Mouse (Mus musculus) layer of hippocampus, adult 9-11 months (tissue): Measurements from ENCODE around the gene Akap13.
"Not testable (repeated sequence)": the region's sequence is repeated elsewhere in the genome, so short reads cannot be mapped to it uniquely, and the experiment has no call there.

ENCODE experiments used
- DNase-seq: peaks from one replicate; pipeline ENCODE4 v3.0.0; 2022

Akap13 gene

DNA sequence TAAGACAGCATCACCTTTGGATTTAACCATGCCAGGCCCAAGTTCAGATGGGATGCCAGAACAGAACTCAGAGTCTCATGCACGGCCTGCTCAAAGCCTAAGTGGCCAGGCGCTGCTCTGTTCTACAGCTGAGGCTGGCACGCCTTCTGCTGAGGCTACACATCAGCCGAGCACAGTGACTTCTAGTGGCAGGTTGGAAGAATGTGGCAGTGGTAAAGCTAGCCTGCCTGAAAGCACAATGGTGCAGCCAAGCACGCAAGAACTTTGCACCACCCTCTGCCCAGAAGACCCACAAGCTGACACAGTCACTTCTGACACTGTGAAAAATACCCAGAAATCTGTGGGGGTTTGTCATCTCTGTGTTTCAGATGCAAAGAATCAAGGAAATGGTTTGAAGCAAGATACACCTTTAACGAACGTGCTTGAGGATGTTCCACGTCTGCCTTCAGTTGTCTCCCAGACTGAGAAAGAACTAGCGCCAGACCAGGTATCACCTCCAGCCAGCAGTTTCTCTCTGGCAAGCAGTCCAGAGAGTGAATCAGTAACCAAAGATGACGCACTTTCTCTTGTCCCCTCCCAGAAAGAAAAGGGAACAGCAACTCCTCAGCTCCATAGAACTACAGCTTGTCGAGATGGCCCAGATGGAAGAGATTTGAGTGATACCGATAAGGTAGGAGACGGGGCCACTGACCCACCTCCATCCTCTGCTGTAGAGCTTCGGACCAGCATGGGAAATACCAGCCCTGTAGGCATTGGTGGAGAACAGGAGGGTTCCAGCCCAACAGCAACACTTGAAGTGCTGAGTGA is 154.3 kb downstream of the Akap13 start:
- DNase-seq, result no peak

DNA sequence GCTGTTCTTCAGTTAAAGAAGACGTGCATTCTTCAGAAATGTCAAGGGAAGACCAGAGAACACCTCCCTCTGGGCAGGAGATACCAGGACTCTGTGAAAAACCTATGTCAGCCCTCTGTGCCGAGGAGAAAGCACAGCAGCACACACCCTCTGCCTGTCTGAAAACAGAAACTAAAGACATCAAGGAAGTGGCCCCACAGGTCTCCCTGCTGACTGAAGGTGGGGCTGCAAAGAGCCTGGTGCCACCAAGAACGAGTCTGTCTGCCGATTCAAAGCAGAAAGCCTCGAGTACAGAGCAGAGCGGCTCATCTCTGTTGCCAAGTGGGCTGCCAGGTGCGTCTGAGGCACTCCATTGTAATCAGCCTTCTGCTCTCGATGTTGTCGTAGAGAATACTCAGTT is 155.1 kb downstream of the Akap13 start:
- DNase-seq, result no peak

DNA sequence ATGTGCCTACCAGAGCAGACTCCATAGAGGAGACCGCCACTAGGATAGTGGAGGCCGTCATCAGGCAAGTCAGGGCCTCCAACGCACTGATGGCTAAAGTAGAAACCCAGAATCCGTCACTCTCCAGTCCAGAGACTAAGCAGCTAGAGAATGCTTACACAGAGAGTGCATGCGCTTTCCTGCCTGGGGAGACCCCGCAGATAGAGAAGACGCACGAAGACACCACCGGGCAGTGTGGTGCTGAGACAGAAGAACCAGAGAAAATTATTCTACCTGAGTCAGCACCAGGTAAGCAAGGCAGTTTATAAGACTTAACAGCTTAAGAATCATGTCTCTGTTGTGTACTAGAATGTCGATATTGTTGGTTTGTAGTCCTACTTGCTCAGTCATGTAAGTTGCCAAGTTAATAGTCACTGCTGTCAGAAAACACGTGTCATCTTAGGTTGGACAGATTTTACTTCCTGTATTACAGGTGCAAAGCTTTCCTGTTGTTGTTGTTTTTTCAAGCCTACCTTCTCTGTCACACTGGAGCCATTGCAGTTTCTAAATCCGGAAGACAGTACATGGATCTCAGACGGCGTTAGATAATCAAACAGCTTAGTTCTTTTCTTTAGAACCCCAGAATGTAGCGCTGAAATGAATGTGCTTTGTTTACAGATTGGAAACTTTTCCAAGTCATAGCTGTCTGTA is 156.1 kb downstream of the Akap13 start:
- no peak for DNase-seq

DNA sequence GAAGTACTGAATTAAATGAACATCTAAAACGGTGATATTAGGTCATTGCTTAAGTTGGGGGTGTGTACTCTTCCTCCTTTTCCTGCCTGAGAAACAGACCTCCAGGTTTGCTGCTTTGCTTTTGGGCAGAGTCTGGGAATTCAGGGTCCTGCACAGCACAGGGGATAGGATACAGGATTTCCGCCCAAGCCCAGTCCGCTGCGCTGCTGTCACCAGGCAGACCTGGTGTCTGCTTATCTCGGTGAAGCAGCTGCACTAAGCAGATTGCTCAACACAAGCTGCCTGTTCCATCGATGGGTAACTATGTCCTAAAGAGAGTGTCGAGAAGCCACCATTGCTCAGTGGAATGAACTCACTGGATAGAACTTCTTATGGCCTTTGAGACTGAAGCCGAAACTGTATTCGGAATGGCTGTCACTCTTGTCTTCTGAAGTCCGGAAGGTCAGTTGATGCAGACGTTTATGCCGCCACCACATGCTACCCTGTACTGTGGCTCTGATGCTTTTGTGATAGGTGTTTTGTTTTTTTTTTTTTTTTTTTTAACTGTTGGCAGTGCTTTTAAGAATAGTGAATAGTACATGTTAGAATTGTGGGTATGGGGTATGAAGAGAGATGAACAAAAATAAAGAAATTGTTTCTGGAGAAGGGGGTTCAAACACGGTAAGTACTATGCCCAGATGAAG is 156.8 kb downstream of the Akap13 start:
- DNase-seq, result peak; percentile 44

DNA sequence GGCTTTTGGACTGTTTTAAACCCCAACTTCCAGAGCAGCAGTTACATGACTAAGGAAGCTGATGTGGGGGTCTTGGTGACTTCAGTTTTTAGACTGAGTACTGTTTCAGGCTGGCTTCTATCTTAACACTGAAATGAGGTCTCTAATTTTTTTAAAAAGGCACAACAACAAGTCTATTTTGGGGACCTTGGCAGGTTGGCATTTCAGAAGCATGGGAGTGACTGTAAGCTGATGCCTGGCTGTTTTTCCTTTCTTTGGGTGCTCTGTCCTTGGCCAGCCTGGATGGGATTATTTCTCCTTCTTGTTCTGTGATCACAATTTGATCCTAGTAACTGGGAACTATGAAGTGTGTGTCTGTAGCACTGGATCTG is 157.3 kb downstream of the Akap13 start:
- no peak for DNase-seq

DNA sequence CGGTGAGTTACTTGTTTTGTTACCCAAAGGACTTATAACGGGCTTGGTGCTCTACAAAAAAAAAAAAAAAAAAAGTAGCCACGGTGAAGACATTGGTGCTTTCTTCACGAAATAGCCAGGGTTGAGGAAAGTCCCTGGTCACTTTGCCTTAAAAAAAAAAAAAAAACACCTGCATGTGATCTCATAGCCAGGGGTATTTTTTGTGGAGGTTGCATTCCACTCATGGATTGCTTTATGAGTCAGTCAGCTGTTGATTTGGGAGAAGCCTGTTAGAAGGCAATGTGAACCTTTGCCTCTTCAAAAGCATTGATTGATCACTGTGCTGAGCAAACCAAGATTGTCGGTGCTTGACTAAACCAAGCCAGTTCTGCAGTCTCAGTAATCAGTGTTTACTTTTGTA is 157.9 kb downstream of the Akap13 start:
- no peak for DNase-seq

DNA sequence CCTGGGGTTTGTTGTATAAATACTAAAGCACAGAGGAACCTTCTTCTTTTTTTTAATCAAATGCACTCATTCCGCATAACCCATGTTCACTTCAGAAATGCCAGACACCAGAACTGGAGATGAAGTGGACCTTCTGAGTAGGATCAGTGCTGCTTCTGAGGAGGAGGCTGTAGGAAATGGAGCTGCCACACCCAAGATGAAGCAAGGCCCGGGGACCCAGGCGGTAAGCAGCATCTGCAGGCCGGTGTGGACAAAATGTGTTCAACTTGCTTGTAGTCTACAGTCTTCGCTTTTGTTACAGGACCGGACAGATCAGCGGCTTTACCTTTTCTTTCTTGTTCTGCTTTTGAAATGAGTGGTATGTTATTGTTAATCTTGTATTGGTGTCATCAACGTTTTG is 159.5 kb downstream of the Akap13 start:
- DNase-seq, result no peak

DNA sequence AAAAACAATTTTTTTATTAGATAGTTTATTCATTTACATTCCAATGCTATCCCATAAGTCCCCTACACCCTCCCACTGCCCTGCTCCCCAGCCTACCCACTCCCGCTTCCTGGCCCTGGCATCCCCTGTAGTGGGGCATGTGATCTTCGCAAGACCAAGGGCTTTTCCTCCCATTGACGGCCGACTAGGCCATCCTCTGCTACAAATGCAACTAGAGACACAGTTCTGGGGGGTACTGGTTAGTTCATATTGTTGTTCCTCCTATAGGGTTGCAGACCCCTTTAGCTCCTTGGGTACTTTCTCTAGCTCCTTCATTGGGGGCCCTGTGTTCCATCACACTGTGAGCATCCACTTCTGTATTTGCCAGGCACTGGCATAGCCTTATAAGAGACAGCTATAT is 161.9 kb downstream of the Akap13 start:
- DNase-seq, result not testable (repeated sequence)

DNA sequence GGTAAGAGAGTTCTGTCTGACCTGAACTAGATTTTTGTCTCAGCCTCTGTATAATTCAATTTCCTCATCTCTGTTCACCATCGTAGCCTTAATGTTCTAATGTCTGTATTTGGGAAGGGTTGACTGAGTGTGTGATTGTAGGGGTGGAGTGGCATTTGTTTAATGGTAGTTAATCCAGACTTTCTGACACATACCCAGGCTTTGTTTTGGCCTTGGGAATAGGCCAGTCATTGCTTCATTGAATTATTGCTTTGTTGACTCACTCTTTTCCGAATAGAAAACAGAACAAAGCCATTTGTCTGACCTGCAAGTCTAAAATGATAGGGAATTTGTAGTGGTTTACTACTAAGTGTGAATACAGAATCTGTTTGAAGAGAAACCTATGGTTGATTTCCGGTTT is 163.4 kb downstream of the Akap13 start:
- no peak for DNase-seq

DNA sequence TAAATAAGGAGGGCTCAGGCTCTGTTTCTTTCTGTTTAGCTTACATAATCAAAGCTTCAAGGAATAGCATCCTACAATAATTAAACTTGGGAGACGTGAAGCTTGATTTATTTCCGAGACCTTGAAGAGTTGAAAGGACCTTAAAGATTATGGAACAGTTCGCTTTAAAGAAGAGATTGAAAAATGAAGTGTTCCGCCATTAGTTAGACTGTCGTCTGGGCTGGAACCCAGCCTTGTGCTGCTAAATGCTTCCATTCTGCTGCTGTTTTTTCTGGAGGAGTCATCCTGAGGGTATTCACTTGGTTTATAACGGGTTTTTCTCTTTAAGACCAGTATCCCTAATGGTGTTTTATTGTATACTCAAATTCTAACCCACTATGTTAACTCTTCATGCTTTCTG is 164.5 kb downstream of the Akap13 start:
- DNase-seq, result no peak

DNA sequence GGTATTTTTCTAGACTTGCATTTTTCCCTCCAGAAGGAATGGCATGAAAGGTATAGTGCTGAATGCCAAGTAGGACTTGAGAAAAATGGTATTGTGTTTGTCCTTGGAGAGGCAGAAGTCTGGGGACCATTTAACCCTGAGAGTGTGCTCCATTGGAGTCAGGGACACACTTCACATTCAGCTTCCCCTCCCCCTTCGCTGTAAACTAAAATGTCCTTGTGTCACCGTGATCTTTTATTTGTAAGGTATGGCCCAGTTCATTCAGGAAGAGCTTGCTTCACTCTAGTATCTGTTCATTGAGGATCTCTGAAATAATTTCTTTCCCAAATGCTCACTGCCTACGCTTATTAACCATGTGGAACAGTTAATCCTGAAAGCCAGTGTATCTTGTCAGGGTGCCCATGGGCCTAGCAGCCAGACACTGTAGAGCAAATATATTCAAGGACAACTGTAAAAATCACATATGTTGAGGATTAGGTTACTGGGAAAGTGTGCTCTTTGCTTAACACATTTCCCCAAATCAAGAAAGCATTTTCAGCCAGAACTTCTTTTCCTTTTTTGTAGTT is 165.1 kb downstream of the Akap13 start:
- DNase-seq, result no peak

DNA sequence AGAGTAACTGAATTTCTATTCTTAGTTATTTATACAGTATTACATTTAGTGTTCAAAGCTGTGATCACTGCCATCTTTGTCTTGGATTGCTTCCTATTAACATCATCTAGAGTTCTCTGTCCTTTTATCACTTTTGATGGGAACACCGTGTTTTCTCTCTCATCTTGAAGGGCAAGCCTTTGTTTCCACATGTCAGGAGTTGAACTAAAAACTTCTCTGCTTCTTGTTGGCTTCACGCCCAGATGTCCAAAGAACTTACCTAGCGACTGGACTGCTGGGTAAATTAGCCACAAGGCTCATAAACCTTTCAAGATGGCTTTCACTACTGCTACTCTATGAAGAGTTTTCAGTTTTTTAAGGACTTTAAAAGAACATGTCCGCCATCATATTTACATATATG is 165.6 kb downstream of the Akap13 start:
- no peak for DNase-seq

DNA sequence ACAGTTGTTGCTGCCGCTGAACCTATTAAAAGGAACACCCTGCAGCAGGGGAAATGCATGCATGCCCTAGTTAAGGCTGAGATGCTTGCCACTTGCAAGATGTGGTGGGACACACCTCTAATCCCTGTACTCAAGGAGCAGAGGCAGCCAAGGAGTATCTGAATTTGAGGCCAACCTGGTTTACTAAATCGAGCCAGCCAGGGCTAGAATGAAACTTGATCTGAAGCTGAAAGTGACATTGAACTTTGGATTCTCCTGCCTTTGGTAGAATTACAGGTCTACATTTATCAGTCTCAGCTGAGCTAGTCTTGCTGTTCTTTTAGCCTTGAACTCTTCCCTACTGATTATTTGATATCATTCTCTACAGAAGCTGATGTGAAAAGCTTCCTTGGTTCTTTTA is 172.5 kb downstream of the Akap13 start:
- DNase-seq, result no peak

DNA sequence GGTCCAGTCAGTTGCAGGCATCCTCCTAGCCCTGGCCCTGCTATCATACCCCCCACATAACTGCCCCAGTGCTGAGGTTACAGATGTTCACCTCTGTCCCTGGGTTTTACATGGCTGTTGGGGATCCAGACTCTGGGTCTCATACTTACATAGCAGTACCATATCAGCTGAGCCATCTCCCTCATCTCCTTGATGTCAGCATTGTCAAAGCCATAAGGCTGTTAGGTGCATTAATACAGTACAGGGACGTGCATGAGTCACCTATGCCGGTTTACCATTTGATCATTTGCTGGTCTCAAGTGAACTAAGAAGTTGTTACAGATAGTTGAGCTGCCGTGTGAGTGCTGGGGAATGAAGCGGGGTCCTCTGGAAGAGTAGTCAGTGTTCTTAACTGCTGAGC is 174.3 kb downstream of the Akap13 start:
- no peak for DNase-seq

DNA sequence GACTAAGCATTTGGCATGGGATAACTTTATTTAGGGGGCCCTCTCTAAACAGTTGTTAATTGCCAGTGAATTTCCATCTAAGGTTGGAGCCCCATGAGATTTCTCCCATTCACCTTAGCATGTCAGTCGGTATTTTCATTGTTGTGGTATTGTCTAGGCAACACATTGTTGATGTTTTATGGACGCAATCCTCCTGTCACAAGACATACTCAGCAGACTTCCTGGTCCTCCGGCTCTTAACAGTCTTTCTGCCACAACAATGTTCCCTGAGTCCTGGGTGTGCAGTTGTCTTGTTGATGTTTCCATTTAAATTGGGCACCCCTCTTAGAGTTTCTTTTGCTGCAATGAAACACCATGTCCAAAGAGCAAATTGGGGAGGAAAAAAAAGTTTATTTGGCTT is 177.6 kb downstream of the Akap13 start:
- no peak for DNase-seq

DNA sequence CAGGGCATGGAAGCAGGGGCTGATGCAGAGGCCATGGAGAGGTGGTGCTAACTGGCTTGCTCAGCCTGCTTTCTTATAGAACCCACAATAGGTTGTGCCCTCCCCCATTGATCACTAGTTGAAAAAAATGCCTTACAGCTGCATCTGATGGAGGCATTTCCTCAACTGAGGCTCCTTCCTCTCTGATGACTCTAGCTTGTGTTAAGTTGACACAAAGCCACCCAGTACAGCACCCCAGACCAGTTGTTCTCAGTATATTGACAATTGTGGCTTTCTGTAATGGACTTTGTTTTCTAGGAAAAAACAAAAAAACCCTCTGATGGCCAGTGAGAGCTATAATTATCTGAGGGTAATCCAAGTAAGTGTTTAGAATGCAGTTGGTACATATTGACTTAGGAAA is 178.1 kb downstream of the Akap13 start:
- no peak for DNase-seq

DNA sequence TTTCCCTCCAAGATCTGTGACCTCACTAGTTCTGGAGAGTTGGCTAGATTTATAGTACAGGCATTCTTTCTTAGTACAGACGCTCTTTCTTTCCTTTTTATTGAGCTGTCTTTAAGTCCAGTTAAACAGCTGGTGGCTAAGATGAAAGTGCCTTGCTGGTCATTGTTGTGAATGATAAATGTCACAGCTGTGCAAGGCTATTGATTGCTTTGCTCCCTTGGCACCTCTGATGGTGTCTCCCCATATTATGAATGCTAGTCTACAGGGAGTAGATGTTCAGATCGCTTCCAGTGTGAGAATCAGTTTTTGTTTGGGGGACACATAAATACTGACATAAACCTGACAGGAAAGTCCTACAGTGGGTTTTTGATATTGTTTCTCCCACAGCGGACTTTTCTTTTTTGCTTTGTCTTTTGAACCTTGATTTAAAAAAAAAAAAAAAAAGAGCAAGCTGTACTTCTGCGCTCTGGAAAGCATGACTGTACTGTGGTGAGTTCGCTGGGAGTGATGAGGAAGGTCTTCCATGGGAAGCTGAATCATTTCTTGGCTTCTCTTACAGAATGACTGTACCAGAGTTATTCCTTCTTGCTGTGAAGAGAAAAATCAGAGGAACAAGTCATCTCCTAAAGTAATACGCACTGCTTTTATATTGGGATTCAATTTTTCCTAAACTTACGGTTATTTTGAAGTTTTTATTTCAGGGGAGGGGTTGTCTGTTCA is 178.6 kb downstream of the Akap13 start:
- DNase-seq, result no peak

DNA sequence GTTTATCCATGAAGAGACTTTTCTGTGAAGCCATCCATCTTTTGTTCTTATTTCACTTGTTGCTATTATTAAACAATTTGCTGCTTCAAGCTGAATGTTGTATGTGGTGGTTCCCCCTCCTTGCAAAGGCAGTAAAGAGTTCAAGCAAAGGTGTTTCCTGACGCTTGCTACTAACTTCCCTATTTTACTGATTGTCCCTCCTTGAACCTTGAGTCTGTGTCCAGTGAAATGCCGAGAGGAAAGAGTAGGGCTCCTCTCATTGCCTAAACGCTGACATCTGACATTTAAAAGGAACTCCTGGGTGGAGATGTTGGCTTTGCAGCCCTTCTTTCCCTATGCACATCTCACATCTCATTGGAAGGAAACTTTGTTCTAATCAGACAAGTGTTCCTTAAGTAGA is 183.4 kb downstream of the Akap13 start:
- no peak for DNase-seq

DNA sequence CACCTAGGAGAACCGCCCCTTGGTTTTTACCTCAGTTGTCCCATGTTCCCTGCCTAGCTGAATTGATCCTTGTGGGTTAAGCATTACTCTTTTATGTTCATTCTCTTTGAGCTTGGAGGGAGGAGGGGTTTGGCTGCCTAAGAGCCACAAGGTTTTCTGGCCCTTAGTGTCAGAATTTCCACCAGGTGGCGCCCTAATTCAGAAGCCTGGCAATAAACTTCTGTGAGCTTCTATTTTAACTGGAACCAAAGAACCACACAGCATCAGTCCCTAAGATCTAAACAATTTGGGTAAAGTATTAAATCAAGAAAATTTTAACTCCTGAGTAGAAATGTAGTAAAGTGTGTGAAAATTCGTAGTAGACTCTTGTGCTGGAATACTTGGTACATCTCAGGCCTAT is 184.2 kb downstream of the Akap13 start:
- peak; percentile 55 for DNase-seq

DNA sequence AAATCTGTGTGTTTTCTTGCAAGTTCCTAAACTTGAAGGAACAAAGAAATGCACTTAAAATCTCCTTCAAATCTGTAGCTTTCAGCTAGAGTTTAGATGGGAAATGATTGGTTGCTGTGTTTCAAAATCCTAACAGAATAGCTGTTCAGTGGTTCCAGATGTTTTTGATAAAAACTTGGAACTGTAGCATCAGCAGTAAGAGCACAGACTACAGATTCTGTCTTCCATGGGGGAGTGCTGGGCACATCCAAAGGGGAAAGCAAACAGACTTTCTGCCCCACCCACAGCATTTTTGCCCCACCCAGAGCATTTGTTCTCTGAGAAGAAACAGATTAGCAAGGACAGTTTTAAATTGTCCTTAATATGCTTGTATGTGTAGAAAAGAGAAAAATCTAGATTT is 184.7 kb downstream of the Akap13 start:
- no peak for DNase-seq

DNA sequence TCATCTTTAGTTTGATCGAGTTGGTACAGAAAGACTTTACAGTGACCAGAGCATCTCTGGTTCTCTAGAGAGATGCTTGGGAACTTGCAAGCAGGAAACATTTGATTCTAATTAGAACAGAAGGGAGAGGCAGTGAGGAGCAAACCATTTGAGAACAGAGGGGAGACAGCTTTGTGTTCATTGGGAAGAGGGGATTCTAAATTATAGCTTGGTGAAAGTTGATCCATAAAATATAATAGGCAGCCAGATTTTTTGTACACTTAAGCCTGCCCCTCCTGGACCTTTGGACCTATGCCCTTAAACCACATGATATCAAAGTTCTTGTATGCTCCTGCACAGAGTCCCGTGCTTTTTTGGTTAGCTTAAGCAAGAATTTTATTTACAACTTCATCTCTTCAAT is 185.3 kb downstream of the Akap13 start:
- DNase-seq, result no peak

DNA sequence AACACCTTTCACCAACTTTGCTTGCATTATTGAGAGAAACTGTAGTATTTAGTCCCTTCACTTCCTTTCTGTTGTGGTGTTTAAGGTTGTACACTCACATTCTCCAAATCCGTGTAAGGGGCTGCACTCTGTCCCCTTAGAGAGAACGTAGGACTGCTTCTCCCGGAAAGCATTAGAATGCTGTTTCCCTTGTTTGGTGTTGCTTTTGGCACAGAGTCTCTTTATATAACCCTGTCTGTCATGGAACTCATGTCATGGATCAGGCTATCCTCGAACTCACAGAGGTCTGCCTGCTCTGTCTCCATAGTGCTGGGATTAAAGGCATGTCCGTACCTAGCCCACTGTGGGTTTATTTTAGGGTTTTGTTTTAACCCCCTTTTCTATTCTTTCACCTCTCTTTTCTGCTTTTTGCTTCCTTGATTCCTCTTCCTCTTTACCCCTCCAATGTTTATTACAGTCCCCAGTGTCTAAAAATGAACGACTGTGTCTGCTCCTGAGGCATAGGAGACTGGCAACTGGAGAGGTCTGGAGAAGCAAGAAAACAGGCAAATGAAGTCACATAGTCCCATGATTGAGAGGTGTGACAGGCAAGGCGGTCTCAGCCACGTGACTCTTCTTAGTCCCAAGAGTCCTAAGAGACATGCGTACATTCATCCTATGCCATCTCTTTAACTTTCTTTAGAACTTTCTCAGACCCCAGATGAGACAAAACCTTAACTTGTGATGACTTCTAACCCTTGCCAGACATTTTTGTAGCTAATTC is 186.3 kb downstream of the Akap13 start:
- peak; percentile 22 for DNase-seq
